Mouse (Mus musculus) MEL (cell line): ENCODE measurements around the gene Wfdc11.

Source experiments
- CHD1 ChIP-seq: IDR thresholded peaks from 2 replicates; pipeline ENCODE4 v1.6.1; 2012; ENCODE audit warnings: low read depth, mild to moderate bottlenecking, inconsistent platforms, low read length, improper control_type of control experiment
- CHD2 ChIP-seq: IDR thresholded peaks from 2 replicates; pipeline ENCODE4 v1.6.1; 2011; ENCODE audit warnings: low read length, improper control_type of control experiment
- CTCF ChIP-seq, 3 experiments: IDR thresholded peaks in 2 of 3; conservative IDR thresholded peaks in 1 of 3; 2 replicates each; pipeline ENCODE4 v1.5.1; 2011 to 2012; ENCODE audit warnings: low read length in 3 of 3, low read depth in 2 of 3, mild to moderate bottlenecking in 2 of 3, improper control_type of control experiment in 1 of 3, inconsistent platforms in 1 of 3, mixed read lengths in 1 of 3, moderate library complexity in 1 of 3; ENCODE audit not compliant: control insufficient read depth in 1 of 3, insufficient read depth in 1 of 3, poor library complexity in 1 of 3, severe bottlenecking in 1 of 3
- GATA1 ChIP-seq: IDR thresholded peaks from 2 replicates; pipeline ENCODE4 v1.6.1; 2011; ENCODE audit warnings: low read depth, low read length, improper control_type of control experiment
- HCFC1 ChIP-seq: IDR thresholded peaks from 2 replicates; pipeline ENCODE4 v1.6.1; 2012; ENCODE audit warnings: low read depth, mild to moderate bottlenecking, inconsistent platforms, low read length, improper control_type of control experiment, moderate library complexity
- JUND ChIP-seq: IDR thresholded peaks from 2 replicates; pipeline ENCODE4 v1.6.1; 2011; ENCODE audit warnings: low read depth, mild to moderate bottlenecking, improper control_type of control experiment, low read length
- MYC ChIP-seq: IDR thresholded peaks from 2 replicates; pipeline ENCODE4 v1.6.1; 2011; ENCODE audit warnings: low read depth, mild to moderate bottlenecking, low read length, improper control_type of control experiment, moderate library complexity
- TAL1 ChIP-seq: IDR thresholded peaks from 2 replicates; pipeline ENCODE4 v1.6.1; 2012; ENCODE audit warnings: mild to moderate bottlenecking, inconsistent platforms, low read length, moderate library complexity, mixed read lengths
- TBP ChIP-seq: IDR thresholded peaks from 2 replicates; pipeline ENCODE4 v1.8.0; 2011; ENCODE audit warnings: low read depth, low read length, improper control_type of control experiment
- ZC3H11A ChIP-seq: IDR thresholded peaks from 2 replicates; pipeline ENCODE4 v1.6.1; 2012; ENCODE audit warnings: low read depth, mild to moderate bottlenecking, inconsistent platforms, low read length, improper control_type of control experiment
- ZKSCAN1 ChIP-seq: IDR thresholded peaks from 2 replicates; pipeline ENCODE4 v1.6.1; 2012; ENCODE audit warnings: low read depth, mild to moderate bottlenecking, inconsistent platforms, low read length, improper control_type of control experiment, moderate library complexity
- ZMIZ1 ChIP-seq: IDR thresholded peaks from 2 replicates; pipeline ENCODE4 v1.6.1; 2012; ENCODE audit warnings: low read depth, mild to moderate bottlenecking, inconsistent platforms, low read length, improper control_type of control experiment, moderate library complexity

DNA sequence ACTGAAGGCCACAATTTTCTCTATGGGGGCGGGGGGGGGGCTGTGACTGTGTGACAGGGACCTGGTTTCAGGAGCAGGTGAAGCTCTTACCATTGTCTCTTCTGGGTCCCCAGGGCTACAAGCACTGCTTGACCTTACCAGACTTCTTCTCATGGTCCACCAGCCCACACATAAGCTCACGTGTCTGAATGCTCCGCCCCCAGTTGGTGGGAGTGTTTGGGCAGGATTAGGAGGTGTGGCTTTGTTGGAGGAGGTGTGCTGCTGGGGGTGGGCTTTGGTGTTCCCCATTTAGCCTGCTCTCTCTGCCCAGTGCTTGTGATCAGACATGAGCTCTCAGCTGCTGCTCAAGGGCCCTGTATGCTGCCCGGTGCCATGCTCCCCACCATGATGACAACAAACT is 49.4 kb upstream of the Wfdc11 start:
- TF ChIP-seq MYC (no peak), ZC3H11A (no peak), JUND (no peak), TBP (no peak), CTCF (IDR thresholded peaks at IDR 0.05 in 2 of 3, conservative IDR thresholded peaks at IDR 0.05 in 1 of 3; ENCODE audit: control insufficient read depth in 1 of 3, insufficient read depth in 1 of 3, low read depth in 2 of 3, low read length in 3 of 3, poor library complexity in 1 of 3, severe bottlenecking in 1 of 3) (no peak), TAL1 (no peak), HCFC1 (no peak), ZMIZ1 (no peak), GATA1 (no peak), ZKSCAN1 (no peak), CHD2 (no peak), CHD1 (no peak)
